Mouse (Mus musculus): Measurements from ENCODE around the gene Phf24. TPM values are rescaled to one million over a fixed set of nuclear protein-coding genes. Genes with fewer than 3 reads are reported as not detected.

The Phf24 gene
- total RNA-seq, 2 experiments from 2014 or later: 0.30 to 0.79 TPM

DNA sequence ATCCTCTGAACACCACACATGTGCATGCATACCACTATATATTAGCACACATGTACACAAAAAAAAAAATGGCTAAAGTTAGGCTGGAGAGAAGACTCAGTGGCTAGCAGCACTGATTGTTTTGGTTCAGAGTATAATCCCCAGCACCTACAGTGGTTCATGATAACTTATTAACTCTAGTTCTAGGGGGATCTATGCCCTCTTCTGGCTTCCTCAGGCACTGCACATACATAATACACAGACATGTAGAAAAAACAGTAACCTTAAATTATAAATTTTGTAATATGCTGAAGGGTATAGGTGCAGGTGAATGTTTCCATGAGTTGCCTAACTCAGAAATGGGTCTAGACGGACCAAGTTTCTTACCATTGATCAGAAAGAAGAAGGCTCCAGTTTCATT lies 71.8 kb downstream of the Phf24 start:
- peak; percentile 66 for ATAC-seq (replicated peaks; ENCODE audit: poor library complexity)

Other genes with a start within 250 kb of the Phf24 start
- gene 4930578G10Rik, start 181.1 kb upstream of the Phf24 start, total RNA-seq (2015): not detected in 2 replicates
- not detected in 2 replicates for gene 4930578G10Rik, start 181.1 kb upstream of the Phf24 start, total RNA-seq (2017)
- gene Ccl19, start 160.1 kb upstream of the Phf24 start, total RNA-seq (2015): not detected in 2 replicates
- not detected in 2 replicates for gene Ccl19, start 160.1 kb upstream of the Phf24 start, total RNA-seq (2017)
- gene Ccl21a, start 142.7 kb upstream of the Phf24 start, total RNA-seq (2015): not detected in 2 replicates
- gene Ccl21a, start 142.7 kb upstream of the Phf24 start, total RNA-seq (2017): not detected in 2 replicates
- gene Fam205a1, start 62.8 kb upstream of the Phf24 start, total RNA-seq (2015): not detected in 2 replicates
- gene Fam205a1, start 62.8 kb upstream of the Phf24 start, total RNA-seq (2017): not detected in 2 replicates
- not detected in 2 replicates for gene Gm12394, start 59.9 kb upstream of the Phf24 start, total RNA-seq (2015)
- gene Gm12394, start 59.9 kb upstream of the Phf24 start, total RNA-seq (2017): not detected in 2 replicates
- not detected in 2 replicates for gene Fam205c, start 42.4 kb upstream of the Phf24 start, total RNA-seq (2015)
- gene Fam205c, start 42.4 kb upstream of the Phf24 start, total RNA-seq (2017): not detected in 2 replicates
- gene Dnajb5, start 33.2 kb downstream of the Phf24 start, total RNA-seq (2015): 2.2 and 4.5 TPM in 2 replicates
- 0.98 and 1.1 TPM in 2 replicates for gene Dnajb5, start 33.2 kb downstream of the Phf24 start, total RNA-seq (2017)
- not detected in 2 replicates for gene 1700022I11Rik, start 52.9 kb downstream of the Phf24 start, total RNA-seq (2015)
- 0.37 and 0.41 TPM in 2 replicates for gene 1700022I11Rik, start 52.9 kb downstream of the Phf24 start, total RNA-seq (2017)
- gene Vcp, start 83.8 kb downstream of the Phf24 start, total RNA-seq (2015): 126 and 153 TPM in 2 replicates
- gene Vcp, start 83.8 kb downstream of the Phf24 start, total RNA-seq (2017): 268 and 294 TPM in 2 replicates
- 18.3 and 19.3 TPM in 2 replicates for gene Fancg, start 93.8 kb downstream of the Phf24 start, total RNA-seq (2015)
- gene Fancg, start 93.8 kb downstream of the Phf24 start, total RNA-seq (2017): 12.3 and 17.8 TPM in 2 replicates
- gene Pigo, start 109.2 kb downstream of the Phf24 start, total RNA-seq (2015): 8.6 and 13.2 TPM in 2 replicates
- gene Pigo, start 109.2 kb downstream of the Phf24 start, total RNA-seq (2017): 4.7 and 8.9 TPM in 2 replicates
- gene Stoml2, start 115.0 kb downstream of the Phf24 start, total RNA-seq (2015): 127 and 153 TPM in 2 replicates
- 114 and 168 TPM in 2 replicates for gene Stoml2, start 115.0 kb downstream of the Phf24 start, total RNA-seq (2017)
- gene Fam214b, start 129.6 kb downstream of the Phf24 start, total RNA-seq (2015): 1.3 and 2.0 TPM in 2 replicates
- gene Fam214b, start 129.6 kb downstream of the Phf24 start, total RNA-seq (2017): 1.5 and 2.0 TPM in 2 replicates
- 0.07 TPM in 1 of 2 replicates, not detected in the other for gene Unc13b, start 142.3 kb downstream of the Phf24 start, total RNA-seq (2015)
- 0.37 and 0.96 TPM in 2 replicates for gene Unc13b, start 142.3 kb downstream of the Phf24 start, total RNA-seq (2017)